Mouse (Mus musculus) embryonic facial prominence, embryonic 14.5 days (tissue): ENCODE measurements around the gene Zbtb17. TPM values are rescaled to one million over a fixed set of nuclear protein-coding genes. Genes with fewer than 3 reads are reported as not detected.

Experiments used
- ATAC-seq: fragments of 200-750 bp; cut with Nextera tagmentation; 2 replicates; pipeline ENCODE4 v1.8.0; 2017; ENCODE audit warnings: low read depth, moderate number of reproducible peaks, moderate TSS enrichment
- DNase-seq: peaks from one replicate; pipeline ENCODE4 v3.0.0-alpha.2; 2015; ENCODE audit warnings: low spot score
- H3K27ac ChIP-seq: fragments of 300-500 bp; sonication (generic); replicated peaks from 2 replicates; pipeline ENCODE4 v1.5.1; 2014; ENCODE audit warnings: low read depth, mild to moderate bottlenecking, low read length, moderate library complexity
- H3K27me3 ChIP-seq: fragments of 300-500 bp; sonication (generic); replicated peaks from 2 replicates; pipeline ENCODE4 v1.6.1; 2014; ENCODE audit warnings: low read length; ENCODE audit not compliant: control insufficient read depth, insufficient read depth
- H3K36me3 ChIP-seq: fragments of 300-500 bp; sonication (generic); 2 replicates; pipeline ENCODE4 v1.6.1; 2014; ENCODE audit warnings: low read length, mixed read lengths; ENCODE audit not compliant: control insufficient read depth, insufficient read depth
- H3K4me1 ChIP-seq: fragments of 300-500 bp; sonication (generic); 2 replicates; pipeline ENCODE4 v1.6.1; 2014; ENCODE audit warnings: antibody characterized with exemption, low read length; ENCODE audit not compliant: control insufficient read depth, insufficient read depth
- H3K4me2 ChIP-seq: fragments of 300-500 bp; sonication (generic); 2 replicates; pipeline ENCODE4 v1.6.1; 2014; ENCODE audit warnings: low read depth, mild to moderate bottlenecking, low read length, moderate library complexity, mixed read lengths
- H3K4me3 ChIP-seq: fragments of 300-500 bp; sonication (generic); 2 replicates; pipeline ENCODE4 v1.5.1; 2014; ENCODE audit warnings: low read depth, mild to moderate bottlenecking, low read length
- H3K9ac ChIP-seq: fragments of 300-500 bp; sonication (generic); 2 replicates; pipeline ENCODE4 v1.6.1; 2014; ENCODE audit warnings: low read depth, mild to moderate bottlenecking, low read length, moderate library complexity, mixed read lengths
- H3K9me3 ChIP-seq: fragments of 300-500 bp; sonication (generic); 2 replicates; pipeline ENCODE4 v1.6.1; 2016; ENCODE audit warnings: low read length; ENCODE audit not compliant: control insufficient read depth
- WGBS: fragments of 180-500 bp; shearing (Covaris S2); extraction: QIAGEN DNeasy Blood & Tissue Kit; methylation state at CpG from one replicate; pipeline ENCODE4 v1.1.7; 2014; 5-methylcytosine and 5-hydroxymethylcytosine counted together
- polyA plus RNA-seq: library from polyadenylated mRNA; unstranded; fragments of >200 nt; fragmentation: Nextera tagmentation; extraction: Ambion mirVana; gene quantifications from 2 replicates; pipeline ENCODE4 v1.2.1, GENCODE M21; 2014

The Zbtb17 gene
- polyA plus RNA-seq, 1 experiment from 2014 or later: 22.0 TPM

DNA sequence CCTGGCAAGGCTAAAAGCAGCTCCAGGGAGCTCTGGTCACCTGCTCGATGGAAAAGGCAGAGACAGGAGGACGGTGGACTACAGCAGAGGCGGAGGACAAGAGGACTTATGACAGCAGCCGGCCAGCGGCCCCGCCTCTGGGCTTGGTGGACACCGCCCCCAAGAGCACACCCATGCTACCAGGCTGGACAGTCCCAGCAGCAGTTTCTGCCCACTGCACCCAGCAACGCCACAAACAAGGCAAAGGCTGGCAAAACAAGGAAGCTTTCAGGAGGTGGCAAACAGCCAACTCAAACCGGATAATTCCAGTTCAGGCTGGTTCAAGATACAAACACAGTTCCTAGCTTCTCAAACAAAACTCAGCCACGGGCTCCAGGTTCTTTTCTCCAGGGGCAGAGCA lies 61.9 kb downstream of the Zbtb17 start:
- WGBS: 54% methylated on average over 10 of the region's 10 CpGs
- Histone ChIP-seq H3K4me2 (peak overlapping the region; percentile 16; the same call in 1 of the 2 replicates), H3K9me3 (no peaks in the 10 kb centered on the region), H3K27ac (peak overlapping the region; percentile 84), H3K27me3 (no peaks in the 10 kb centered on the region), H3K36me3 (no peaks in the 10 kb centered on the region), H3K9ac (peak overlapping the region; percentile 50), H3K4me1 (peaks cover 16% of the 10 kb centered on the region), H3K4me3 (no peak overlapping the region)
- ATAC-seq (peak; percentile 75), DNase-seq (peak; percentile 86)

DNA sequence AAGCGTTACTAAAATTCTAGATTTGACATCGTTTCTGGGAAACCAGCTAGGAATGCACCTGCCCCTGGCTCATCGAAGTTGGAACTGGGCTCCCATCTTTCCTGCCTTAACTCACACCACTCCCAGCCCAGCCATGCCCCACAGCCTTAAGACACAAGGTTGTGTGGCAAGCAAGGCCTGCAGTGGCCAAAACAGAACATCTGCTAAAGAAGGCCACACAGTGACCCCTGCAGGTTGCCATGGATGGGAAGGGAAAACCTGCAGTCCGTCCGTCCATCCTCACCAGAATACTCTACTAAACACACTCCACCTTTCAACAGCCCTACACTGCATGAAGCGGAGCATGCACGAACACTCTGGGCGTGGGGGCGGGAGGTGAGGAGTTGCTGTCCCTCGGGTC lies 62.4 kb downstream of the Zbtb17 start:
- Histone ChIP-seq H3K9me3 (no peaks in the 10 kb centered on the region), H3K9ac (peak overlapping the region; percentile 50; the same call in 1 of the 2 replicates), H3K4me1 (peaks cover 13% of the 10 kb centered on the region), H3K36me3 (no peaks in the 10 kb centered on the region), H3K27me3 (no peaks in the 10 kb centered on the region), H3K4me3 (no peak overlapping the region), H3K4me2 (peak overlapping the region; percentile 16; the same call in 1 of the 2 replicates), H3K27ac (peak overlapping the region; percentile 84)
- peak; percentile 13 for DNase-seq
- 0 out of 2 replicates have a peak, but pooled peaks have one; percentile 34 for ATAC-seq
- 80% methylated on average over 10 of the region's 10 CpGs for WGBS

DNA sequence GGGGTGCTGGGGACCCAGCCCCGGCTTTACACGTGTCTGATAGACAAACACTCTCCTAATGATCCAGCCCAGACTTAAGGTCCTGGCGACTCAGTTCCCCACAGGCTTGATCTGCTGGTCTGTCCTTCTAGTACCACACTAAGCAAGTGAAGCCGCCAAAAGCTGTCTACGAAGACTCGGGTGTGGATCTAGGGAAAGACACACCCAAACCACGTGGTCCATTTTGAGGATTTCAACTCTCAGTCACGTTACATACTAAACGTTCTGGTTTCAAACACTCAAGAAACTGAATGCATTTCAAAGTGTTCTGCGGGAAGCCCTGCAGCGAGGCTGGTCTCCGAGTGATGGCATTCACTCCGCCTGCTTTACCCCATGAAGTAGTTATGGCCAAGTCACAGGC lies 66.0 kb downstream of the Zbtb17 start:
- ATAC-seq (no peak), DNase-seq (peak; percentile 14)
- WGBS: 74% methylated on average over 13 of the region's 13 CpGs
- Histone ChIP-seq H3K9ac (no peak overlapping the region), H3K4me2 (no peak overlapping the region), H3K36me3 (peaks cover 10% of the 10 kb centered on the region), H3K27me3 (no peaks in the 10 kb centered on the region), H3K4me3 (no peak overlapping the region), H3K27ac (no peak overlapping the region), H3K4me1 (peaks cover 20% of the 10 kb centered on the region), H3K9me3 (no peaks in the 10 kb centered on the region)

DNA sequence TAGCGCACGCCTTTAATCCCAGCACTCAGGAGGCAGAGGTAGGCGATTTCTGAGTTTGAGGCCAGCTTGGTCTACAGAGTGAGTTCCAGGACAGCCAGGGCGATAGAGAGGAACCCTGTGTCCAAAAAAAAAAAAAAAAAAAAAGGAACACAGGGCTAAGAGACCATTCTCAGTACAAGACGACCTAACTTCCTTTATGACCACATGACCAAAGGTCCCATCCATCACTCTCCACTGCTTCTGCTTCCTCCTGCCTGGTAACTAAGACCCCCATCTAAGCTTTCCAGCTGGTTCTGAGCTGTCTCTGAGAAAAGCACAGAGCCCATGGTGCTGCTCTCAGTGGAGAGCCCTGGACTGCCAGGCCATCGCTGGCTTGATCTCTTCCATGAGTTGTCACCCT lies 67.7 kb downstream of the Zbtb17 start:
- DNase-seq (no peak), ATAC-seq (no peak)
- Histone ChIP-seq H3K4me2 (no peak overlapping the region), H3K4me3 (no peak overlapping the region), H3K4me1 (peaks cover 7% of the 10 kb centered on the region; the same call in 1 of the 2 replicates), H3K27ac (no peak overlapping the region), H3K36me3 (peaks cover 27% of the 10 kb centered on the region), H3K27me3 (no peaks in the 10 kb centered on the region), H3K9me3 (no peaks in the 10 kb centered on the region), H3K9ac (no peak overlapping the region)
- WGBS: 86% methylated on average over 6 of the region's 6 CpGs

DNA sequence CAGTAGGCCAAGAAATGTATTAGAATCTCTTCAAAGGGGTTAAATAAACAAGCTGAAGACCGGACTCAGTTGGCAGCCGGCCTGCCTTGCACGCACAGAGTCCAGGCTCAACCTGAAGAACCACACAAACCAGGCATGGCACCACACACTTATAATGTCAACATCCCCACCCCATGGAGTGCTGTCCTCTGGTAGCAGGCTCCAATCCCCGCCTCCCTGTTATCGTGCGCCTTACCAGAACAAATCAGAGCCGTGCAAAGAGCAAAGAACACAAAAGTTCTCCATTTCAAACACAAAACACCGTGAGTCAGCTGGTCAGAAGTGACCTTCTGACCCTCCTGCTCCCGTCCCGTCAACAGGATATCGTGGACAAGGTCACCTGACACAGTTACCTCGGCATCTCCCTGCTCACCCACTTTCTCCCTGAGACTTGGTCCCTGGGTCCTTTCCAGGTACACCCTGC lies 69.8 kb downstream of the Zbtb17 start:
- WGBS: 53% methylated on average over 12 of the region's 12 CpGs
- Histone ChIP-seq H3K4me3 (no peak overlapping the region), H3K4me1 (0 out of 2 replicates have a peak, but pooled peaks cover 7% of the 10 kb centered on the region), H3K27ac (no peak overlapping the region), H3K27me3 (no peaks in the 10 kb centered on the region), H3K9me3 (no peaks in the 10 kb centered on the region), H3K36me3 (peaks cover 43% of the 10 kb centered on the region), H3K9ac (0 out of 2 replicates have a peak overlapping the region, but pooled peaks have one; percentile 0), H3K4me2 (no peak overlapping the region)
- DNase-seq (peak; percentile 35), ATAC-seq (no peak; the same call in 1 of the 2 replicates)

Other genes with a start within 250 kb of the Zbtb17 start
- 5.1 and 5.2 TPM in 2 replicates for gene Rsg1, start 230.7 kb upstream of the Zbtb17 start, polyA plus RNA-seq
- gene Arhgef19, start 205.2 kb upstream of the Zbtb17 start, polyA plus RNA-seq: 17.4 and 17.7 TPM in 2 replicates
- 2.1 and 4.2 TPM in 2 replicates for gene Epha2, start 143.4 kb upstream of the Zbtb17 start, polyA plus RNA-seq
- gene Fam131c, start 76.4 kb upstream of the Zbtb17 start, polyA plus RNA-seq: 2.2 and 2.9 TPM in 2 replicates
- gene Clcnka, start 45.9 kb upstream of the Zbtb17 start, polyA plus RNA-seq: 1.2 and 1.3 TPM in 2 replicates
- gene Clcnkb, start 28.6 kb upstream of the Zbtb17 start, polyA plus RNA-seq: not detected in 2 replicates
- 3.4 and 8.8 TPM in 2 replicates for gene Hspb7, start 23.9 kb upstream of the Zbtb17 start, polyA plus RNA-seq
- gene Srarp, start 8.5 kb upstream of the Zbtb17 start, polyA plus RNA-seq: not detected in 2 replicates
- 9.4 and 12.5 TPM in 2 replicates for gene Spen, start 93.9 kb downstream of the Zbtb17 start, polyA plus RNA-seq
- 22.8 and 27.7 TPM in 2 replicates for gene Fblim1, start 161.4 kb downstream of the Zbtb17 start, polyA plus RNA-seq
- gene Tmem82, start 174.0 kb downstream of the Zbtb17 start, polyA plus RNA-seq: 0.17 and 0.41 TPM in 2 replicates
- gene Slc25a34, start 179.2 kb downstream of the Zbtb17 start, polyA plus RNA-seq: 0.08 TPM in 1 of 2 replicates, not detected in the other
- gene Plekhm2, start 220.2 kb downstream of the Zbtb17 start, polyA plus RNA-seq: 3.7 and 4.5 TPM in 2 replicates
- gene Rsc1a1, start 240.9 kb downstream of the Zbtb17 start, polyA plus RNA-seq: 1.9 and 2.7 TPM in 2 replicates